Mouse (Mus musculus): ENCODE results near the gene Sde2.
"Not testable (repeated sequence)": the region's sequence is repeated elsewhere in the genome, so short reads cannot be mapped to it uniquely, and the experiment has no call there.

Gene Sde2

DNA sequence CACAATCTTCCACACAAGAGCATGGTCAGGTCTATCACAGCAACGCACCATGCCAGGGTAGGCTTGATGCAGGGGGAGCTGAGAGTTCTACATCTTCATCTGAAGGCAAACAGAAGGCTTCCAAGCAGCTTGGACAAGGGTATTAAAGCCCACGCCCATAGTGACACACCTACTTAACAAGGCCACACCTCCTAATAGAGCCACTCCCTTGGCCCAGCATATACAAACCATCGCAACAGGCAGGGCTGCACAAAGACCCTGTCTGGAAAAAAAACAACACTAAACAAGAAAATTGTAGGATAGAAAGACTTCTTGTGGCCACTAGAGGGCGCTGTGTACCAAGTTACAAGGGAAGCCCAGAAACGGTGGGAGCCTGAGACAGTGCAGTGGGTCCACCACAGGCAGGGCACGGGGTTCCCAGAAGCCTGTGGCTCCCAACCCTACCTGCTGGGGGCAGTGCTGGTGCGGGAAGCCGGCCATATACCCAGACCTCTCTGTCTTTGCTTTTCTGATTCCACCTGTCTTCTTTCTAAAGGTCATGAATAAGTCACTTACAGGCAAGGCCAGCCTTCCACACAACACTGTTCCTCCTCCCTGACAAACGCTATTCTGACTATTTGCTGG lies 23.0 kb downstream of the Sde2 start:
- in situ Hi-C loops (cut with MboI; ENCODE audit: low pct_unique_long_range_greater_than_20kb in 1 of 2, low sequenced_read_pairs in 2 of 2, unreplicated experiment in 1 of 2), result loop anchor here (25.0 kb wide), 1 partner anchor 263 kb away; the partner anchor contains the start of genes Cnih4 (in 2 of the 2) and Nvl (in 2 of the 2)

DNA sequence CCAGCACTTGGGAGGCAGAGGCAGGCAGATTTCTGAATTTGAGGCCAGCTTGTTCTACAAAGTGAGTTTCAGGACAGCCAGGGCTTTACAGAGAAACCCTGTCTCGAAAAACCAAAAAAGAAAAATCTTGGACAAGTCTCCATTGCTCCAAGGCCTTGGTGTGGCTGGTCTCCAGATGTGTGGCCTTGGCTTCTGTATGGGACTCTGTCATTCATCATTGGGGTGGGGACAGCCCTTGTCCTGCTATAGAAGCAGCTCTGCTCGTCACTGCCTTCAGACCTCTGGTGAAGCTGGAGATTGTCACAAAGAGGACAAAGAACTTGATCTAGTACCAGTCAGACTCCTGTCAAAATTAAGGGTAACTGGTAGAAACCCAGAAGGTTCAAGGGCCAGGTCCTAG lies 23.7 kb downstream of the Sde2 start:
- in situ Hi-C loops (cut with MboI; ENCODE audit: low pct_unique_long_range_greater_than_20kb in 1 of 2, low sequenced_read_pairs in 2 of 2, unreplicated experiment in 1 of 2), result loop anchor here (25.0 kb wide), 1 partner anchor 263 kb away; the partner anchor contains the start of genes Cnih4 (in 2 of the 2) and Nvl (in 2 of the 2)

GRCm38 (mm10) chr1:180875126-180875525 lies 24.2 kb downstream of the Sde2 start:
- in situ Hi-C loops (cut with MboI; ENCODE audit: low pct_unique_long_range_greater_than_20kb in 1 of 2, low sequenced_read_pairs in 2 of 2, unreplicated experiment in 1 of 2), result no loop called here

DNA sequence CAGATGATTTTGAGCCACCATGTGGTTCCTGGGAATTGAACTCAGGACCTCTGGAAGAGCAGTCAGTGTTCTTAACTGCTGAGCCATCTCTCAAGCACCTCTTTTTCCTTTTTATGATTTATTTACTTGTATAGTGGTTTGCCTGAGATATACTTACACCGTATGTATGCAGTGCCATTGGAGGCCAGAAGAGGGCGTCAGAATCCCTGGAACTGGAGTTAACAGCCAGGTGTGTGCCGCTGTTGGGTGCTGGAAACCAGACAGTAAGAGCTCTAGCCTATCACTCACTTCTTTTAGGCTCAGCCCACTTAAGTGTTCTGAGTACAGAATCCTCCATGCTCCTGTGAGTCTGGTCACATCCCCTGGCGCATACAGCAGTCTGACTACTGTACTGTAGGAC lies 26.5 kb downstream of the Sde2 start:
- in situ Hi-C loops (cut with MboI; ENCODE audit: low pct_unique_long_range_greater_than_20kb in 1 of 2, low sequenced_read_pairs in 2 of 2, unreplicated experiment in 1 of 2), result no loop called here

DNA sequence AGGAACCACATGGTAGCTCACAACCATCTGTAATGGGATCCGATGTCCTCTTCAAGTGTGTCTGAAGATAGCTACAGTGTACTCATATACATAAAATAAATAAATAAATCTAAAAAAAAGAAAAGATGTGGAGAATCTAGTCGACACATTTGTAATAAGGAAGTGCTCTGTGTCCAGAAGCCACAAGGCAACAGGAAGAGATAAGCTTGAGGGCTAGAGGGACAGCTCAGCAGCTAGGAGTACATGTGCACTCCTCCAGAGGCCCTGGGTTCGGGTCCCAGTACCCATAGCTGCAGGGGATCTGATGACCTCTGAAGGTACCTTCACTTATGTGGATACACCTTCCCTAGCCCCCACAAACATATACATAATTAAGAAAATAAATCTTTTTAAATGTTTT lies 30.8 kb downstream of the Sde2 start:
- in situ Hi-C loops (cut with MboI; ENCODE audit: low pct_unique_long_range_greater_than_20kb in 1 of 2, low sequenced_read_pairs in 2 of 2, unreplicated experiment in 1 of 2), result no loop called here

DNA sequence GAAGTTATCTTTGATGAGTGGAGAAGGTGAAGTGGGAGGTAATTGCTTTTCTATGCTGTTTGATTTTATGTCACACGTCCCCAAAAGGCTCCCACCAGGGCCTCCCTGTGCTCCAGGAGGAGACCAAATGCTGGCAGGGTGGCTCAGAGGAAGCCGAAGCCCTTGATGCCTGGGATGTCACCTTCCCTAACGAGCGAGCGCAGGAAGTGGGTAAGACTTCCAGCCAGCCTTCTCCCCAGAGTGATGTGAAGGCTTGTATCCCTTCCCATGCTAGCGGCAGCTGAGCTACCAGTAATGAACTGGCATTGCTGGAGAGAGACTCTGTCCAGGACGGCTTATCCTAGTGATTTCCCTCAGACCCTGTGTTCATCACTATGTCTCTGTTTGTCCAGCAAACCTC lies 32.8 kb downstream of the Sde2 start:
- in situ Hi-C loops (cut with MboI; ENCODE audit: low pct_unique_long_range_greater_than_20kb in 1 of 2, low sequenced_read_pairs in 2 of 2, unreplicated experiment in 1 of 2), result no loop called here

GRCm38 (mm10) chr1:180884484-180884883 lies 33.6 kb downstream of the Sde2 start:
- in situ Hi-C loops (cut with MboI; ENCODE audit: low pct_unique_long_range_greater_than_20kb in 1 of 2, low sequenced_read_pairs in 2 of 2, unreplicated experiment in 1 of 2), result no loop called here

- in situ Hi-C loops (cut with MboI; ENCODE audit: low pct_unique_long_range_greater_than_20kb in 1 of 2, low sequenced_read_pairs in 2 of 2, unreplicated experiment in 1 of 2), result loop anchor here in 1 of 2 experiments (5.0 kb wide), 1 partner anchor 34 kb away; no protein-coding TSS in a partner anchor
Measured at GRCm38 (mm10) chr1:180888556-180889042, 37.7 kb downstream of the Sde2 start.

DNA sequence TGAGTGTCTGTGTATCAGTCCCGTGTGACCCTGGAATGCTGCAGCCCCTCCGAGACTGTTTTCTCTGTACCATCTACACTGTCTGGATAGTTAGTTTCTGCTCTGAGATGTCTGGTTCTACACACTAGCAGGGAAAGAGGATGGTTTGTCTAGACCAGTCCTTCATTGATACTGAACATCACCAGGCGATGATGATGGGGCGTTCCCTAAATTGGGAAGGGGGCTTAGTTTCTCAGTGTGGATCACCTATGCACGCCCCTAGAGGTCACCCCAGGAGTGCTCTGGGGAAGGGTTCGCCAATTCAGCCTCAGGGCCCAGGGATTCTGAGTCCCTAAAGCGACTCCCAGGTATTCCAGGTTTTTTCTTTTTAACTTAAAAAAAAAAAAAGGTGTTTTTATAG lies 38.2 kb downstream of the Sde2 start:
- in situ Hi-C loops (cut with MboI; ENCODE audit: low pct_unique_long_range_greater_than_20kb in 1 of 2, low sequenced_read_pairs in 2 of 2, unreplicated experiment in 1 of 2), result loop anchor here in 1 of 2 experiments (5.0 kb wide), 1 partner anchor 33 kb away; no protein-coding TSS in a partner anchor

DNA sequence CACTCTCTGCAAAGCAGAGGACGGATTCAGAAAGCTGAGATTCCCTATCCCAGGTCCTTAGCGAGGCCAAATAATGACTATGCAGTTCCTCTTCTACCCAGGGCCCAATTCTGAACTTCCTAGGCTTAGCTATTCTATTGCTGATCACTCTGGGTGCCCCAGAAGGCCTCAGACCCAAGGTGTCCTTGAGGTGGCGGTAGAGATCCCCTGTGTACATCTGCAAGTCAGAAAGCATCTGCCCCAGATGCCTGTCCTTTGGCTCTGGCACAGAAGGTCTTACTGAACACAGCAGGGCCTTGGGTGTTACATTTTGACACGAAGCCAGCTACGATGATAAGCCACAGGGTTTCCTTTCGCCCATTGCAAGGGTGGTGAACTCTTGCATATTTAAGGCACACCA lies 38.9 kb downstream of the Sde2 start:
- in situ Hi-C loops (cut with MboI; ENCODE audit: low pct_unique_long_range_greater_than_20kb in 1 of 2, low sequenced_read_pairs in 2 of 2, unreplicated experiment in 1 of 2), result loop anchor here in 1 of 2 experiments (5.0 kb wide), 1 partner anchor 32 kb away; no protein-coding TSS in a partner anchor

- in situ Hi-C loops (cut with MboI; ENCODE audit: low pct_unique_long_range_greater_than_20kb in 1 of 2, low sequenced_read_pairs in 2 of 2, unreplicated experiment in 1 of 2), result no loop called here
Measured at GRCm38 (mm10) chr1:180892808-180893207, 41.9 kb downstream of the Sde2 start, which contains the start of gene Lefty2. Lefty2 (plus strand) TSS chr1:180893108.

DNA sequence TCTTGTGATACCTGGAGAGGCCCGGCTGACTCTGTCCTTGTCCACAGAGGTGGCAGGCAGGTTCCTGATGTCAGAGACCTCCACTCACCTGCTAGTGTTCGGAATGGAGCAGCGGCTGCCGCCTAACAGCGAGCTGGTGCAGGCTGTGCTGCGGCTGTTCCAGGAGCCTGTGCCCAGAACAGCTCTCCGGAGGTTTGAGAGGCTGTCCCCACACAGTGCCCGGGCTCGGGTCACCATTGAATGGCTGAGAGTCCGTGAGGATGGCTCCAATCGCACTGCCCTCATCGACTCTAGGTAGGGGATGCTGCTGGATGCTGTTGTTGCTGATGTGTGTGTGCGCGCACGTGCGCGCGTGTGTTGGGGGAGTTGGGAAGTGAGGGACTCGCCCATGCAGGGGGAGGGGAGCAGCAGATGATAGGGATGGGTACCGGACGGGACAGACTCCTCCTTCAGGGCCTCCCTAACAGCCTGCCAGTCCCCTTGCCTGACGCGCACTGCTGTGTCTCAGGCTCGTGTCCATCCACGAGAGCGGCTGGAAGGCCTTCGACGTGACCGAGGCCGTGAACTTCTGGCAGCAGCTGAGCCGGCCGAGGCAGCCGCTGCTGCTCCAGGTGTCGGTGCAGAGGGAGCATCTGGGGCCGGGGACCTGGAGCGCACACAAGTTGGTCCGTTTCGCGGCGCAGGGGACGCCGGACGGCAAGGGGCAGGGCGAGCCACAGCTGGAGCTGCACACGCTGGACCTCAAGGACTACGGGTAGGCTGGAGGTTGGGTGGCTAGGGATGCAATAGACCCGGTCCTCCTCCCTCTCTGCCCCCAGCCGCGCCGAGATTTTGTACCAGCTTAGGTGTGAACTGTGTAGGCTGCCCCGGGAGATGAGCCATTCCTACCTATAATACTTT lies 43.4 kb downstream of the Sde2 start:
- in situ Hi-C loops (cut with MboI; ENCODE audit: low pct_unique_long_range_greater_than_20kb in 1 of 2, low sequenced_read_pairs in 2 of 2, unreplicated experiment in 1 of 2), result not testable (repeated sequence)

DNA sequence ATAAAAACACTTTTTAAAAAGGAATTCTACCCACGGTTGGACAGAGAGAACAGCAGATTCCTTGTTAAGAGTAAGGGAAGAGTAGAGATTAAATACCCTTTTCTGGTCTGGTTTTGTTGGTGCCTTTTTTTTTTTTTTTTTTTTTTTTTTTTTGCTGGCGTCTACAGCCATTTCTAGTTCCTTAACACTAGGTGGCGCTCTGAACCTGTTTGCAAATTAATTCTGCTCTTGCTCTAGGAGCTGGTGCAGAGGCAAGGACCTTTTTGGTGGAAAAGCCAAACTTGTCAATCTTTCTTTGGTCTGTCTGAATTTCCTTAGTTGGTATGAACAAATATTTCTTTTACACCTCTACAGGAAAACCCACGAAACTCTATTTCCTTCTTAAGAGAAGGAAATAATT lies 50.2 kb downstream of the Sde2 start:
- in situ Hi-C loops (cut with MboI; ENCODE audit: low pct_unique_long_range_greater_than_20kb in 1 of 2, low sequenced_read_pairs in 2 of 2, unreplicated experiment in 1 of 2), result loop anchor here in 1 of 2 experiments (5.0 kb wide), 1 partner anchor 76 kb away; no protein-coding TSS in a partner anchor

DNA sequence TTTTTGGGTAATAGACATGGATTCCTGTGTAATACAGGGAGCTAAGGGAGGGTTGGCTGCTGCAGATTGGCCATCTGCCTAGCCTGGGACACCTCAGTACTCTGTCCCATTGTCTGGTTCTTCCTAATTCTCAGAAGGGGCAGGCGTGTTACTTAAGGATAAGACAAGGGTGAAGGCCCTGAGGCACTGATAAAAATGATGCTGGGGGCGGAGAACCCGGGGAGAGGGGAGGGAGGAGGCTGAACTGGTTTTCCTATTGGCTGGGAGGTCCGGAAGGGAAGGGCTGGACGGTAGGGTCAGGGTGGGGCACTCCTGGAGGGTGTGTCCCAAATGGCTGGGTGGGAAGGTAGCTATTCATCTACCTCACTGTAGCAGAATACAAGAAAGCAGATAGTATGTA lies 52.0 kb downstream of the Sde2 start:
- in situ Hi-C loops (cut with MboI; ENCODE audit: low pct_unique_long_range_greater_than_20kb in 1 of 2, low sequenced_read_pairs in 2 of 2, unreplicated experiment in 1 of 2), result loop anchor here in 1 of 2 experiments (5.0 kb wide), 1 partner anchor 74 kb away; no protein-coding TSS in a partner anchor

DNA sequence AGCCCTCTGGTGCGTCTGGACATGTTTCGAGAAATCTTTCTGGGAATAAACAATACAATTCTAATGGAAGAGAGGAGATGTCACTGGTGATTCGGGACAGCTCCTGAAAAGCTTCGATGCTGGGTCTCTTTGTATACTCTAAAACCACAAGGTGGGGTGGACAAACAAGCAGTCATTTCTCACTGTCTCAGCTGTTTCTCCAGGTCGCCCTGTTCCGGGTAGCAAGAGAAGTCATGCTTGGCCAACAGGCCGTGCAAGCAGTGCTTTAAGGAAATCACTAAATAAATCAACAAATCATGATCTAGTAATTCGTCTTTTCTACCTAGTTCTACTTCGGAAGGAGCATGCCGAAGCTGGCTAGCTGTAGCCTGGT lies 52.7 kb downstream of the Sde2 start:
- in situ Hi-C loops (cut with MboI; ENCODE audit: low pct_unique_long_range_greater_than_20kb in 1 of 2, low sequenced_read_pairs in 2 of 2, unreplicated experiment in 1 of 2), result loop anchor here in 1 of 2 experiments (5.0 kb wide), 1 partner anchor 74 kb away; no protein-coding TSS in a partner anchor

DNA sequence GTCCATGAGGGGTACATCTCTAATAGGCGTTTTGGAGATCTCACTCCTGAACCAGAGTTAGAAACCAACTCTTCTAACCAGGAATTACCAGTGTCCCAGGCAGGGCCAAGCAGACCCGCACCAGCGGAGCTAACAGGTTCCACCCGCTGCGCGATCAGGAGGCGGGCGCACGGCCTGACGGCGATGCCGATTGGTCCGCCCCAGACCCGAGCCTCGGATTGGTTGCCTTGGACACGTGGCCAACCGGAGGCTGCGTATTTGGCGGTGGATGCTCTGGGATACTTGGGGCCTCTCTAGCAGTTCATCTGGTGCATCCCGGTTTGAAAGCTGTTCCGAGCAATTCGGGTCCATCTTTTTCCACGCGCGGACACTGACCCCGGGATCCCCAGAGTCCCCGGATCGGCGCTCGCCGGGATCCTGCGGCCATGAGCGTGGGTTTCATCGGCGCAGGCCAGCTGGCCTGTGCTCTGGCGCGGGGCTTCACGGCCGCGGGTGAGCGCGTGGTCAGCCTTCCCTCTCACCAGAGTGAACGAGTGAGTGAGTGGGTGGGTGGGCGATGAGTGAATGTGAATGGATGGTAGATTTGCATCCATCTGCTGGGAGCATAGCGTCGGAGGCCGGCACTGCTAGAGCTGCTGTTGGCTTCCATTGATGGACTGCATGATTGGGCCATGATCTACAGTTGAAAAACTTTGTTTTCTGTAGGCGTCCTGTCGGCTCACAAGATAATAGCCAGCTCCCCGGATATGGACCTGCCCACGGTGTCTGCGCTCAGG lies 53.3 kb downstream of the Sde2 start, which contains the start of gene Pycr2:
Gene Pycr2 (plus strand): TSS at position 255 of the 776 bp plus-strand sequence.
- in situ Hi-C loops (cut with MboI; ENCODE audit: low pct_unique_long_range_greater_than_20kb in 1 of 2, low sequenced_read_pairs in 2 of 2, unreplicated experiment in 1 of 2), result loop anchor here in 1 of 2 experiments (5.0 kb wide), 1 partner anchor 73 kb away; no protein-coding TSS in a partner anchor

DNA sequence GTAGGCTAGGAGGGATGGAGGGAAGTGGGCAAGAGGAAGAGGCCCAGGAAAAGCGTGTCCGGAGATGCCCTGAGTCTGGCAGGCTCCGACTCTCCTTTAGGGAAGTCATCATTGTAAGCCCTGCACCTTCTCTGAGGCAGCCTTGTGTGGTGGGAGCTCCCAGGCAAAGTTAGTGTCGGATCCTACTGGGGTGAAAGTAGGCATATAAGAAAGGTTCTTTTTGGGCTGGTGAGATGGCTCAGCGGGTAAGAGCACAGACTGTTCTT lies 53.8 kb downstream of the Sde2 start:
- in situ Hi-C loops (cut with MboI; ENCODE audit: low pct_unique_long_range_greater_than_20kb in 1 of 2, low sequenced_read_pairs in 2 of 2, unreplicated experiment in 1 of 2), result loop anchor here in 1 of 2 experiments (5.0 kb wide), 1 partner anchor 73 kb away; no protein-coding TSS in a partner anchor

GRCm38 (mm10) chr1:180905307-180905706 lies 54.4 kb downstream of the Sde2 start:
- in situ Hi-C loops (cut with MboI; ENCODE audit: low pct_unique_long_range_greater_than_20kb in 1 of 2, low sequenced_read_pairs in 2 of 2, unreplicated experiment in 1 of 2), result no loop called here

Measured in mouse embryonic stem cell (cell line).